Mouse (Mus musculus) right cerebral cortex, postnatal 36 days (tissue): ENCODE measurements around the gene Prune2.

Source experiments
- DNase-seq, 2 experiments: peaks; one replicate each; pipeline ENCODE4 v3.0.0; 2022; ENCODE audit warnings: low spot score in 2 of 2, mixed read lengths in 1 of 2

Gene Prune2

DNA sequence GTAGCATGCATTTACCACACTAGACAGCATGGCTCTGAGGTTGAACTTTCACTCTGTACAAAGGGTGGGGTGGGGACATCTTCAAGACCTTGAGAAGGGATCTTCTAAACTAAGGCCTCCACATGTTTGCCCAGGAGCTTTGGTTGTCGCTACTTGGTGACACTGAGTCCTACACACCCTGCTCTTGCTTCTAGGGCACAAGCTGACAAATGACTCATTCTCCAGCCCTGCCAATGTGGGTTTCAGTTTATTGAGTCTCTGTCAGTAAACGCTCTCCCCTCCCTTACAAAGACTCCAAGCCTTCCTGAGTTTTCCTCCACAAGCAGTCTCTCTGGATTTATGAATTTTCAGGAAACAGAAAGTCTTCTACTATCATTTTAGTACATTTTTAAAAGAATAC is 307.3 kb downstream of the Prune2 start:
- DNase-seq: no peak

DNA sequence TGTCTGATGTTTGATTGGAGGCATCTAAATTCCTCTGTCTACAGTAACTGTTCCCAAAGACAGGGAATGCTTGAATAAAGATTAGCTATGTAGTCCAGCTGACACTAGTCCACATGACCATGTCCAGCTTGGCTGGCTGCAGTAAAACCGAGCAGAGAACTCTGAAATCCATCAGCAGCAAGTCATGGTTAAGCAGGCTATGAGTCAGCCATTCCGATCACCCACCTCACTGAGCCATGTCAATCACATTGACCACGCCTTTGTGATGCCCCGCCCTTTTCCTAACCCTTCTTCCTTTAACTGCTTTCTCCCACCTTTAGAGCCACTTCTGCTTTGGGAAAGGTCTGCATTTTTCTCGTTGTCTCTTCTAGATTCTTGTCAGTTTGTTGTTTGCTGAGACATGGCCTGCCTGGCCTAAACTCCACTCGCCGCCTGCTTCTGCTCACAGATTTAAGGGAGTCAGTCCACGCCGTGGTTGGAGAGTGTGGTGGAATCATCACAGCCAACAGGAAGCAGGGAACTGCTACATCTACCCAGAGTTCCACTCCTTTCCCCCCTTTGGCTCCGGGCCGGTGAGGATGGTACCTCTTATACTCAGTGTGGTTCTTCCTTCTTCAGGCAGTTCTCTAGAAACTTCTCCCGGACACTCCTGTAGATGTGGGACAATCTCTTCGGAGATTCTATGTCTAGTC is 307.9 kb downstream of the Prune2 start:
- DNase-seq: no peak

DNA sequence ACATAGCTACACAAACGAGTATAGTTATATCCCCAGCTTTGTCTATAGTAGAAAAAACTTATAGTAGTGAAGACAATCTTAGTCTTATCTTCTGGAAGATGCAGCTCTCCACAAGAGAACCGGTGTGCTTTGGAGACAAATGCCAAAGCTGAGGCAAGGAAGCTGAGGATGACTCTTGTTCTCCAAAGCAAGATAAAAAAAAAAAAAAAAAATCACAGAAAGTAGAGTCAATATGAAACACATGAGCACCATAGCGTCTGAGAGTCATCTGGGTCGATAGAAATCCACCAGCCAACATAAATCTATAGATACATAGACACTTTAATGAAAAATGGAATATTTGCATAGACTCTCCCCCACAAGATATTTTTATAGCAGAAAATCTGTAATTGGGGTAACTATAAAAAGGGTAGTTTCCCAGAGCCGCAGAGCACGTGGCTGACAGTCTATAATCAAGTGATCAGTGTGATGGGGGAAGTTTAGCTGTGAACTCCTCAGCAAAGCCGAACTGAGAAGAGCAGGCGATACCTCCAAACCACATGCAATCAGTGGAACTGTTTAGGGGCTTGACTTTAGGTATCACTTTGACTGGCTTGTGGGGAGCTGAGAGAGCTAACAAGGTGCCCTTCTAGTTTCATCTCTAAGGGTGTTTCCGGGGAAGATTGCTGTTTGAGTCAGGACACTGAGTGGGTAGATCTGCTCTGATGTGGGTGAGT is 308.7 kb downstream of the Prune2 start:
- no peak for DNase-seq

DNA sequence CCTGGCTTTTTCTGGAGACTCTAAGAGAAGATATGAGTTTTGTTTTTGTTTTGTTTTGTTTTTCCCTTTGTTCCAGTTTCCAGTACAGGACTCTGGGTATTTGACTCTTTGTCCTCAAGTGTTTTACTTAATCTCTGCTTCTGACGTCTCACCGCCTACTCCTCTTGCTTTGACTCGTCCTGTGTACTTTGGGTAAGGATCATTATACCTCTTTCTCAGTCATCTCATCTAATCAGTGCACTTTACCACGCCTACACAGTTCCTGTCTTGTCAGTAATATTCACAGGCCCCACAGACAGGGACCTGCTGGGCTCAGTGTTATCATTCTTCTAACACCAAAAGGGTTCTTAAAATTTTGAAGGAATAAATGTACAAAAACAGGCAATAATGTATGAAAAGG is 312.8 kb downstream of the Prune2 start:
- no peak for DNase-seq

DNA sequence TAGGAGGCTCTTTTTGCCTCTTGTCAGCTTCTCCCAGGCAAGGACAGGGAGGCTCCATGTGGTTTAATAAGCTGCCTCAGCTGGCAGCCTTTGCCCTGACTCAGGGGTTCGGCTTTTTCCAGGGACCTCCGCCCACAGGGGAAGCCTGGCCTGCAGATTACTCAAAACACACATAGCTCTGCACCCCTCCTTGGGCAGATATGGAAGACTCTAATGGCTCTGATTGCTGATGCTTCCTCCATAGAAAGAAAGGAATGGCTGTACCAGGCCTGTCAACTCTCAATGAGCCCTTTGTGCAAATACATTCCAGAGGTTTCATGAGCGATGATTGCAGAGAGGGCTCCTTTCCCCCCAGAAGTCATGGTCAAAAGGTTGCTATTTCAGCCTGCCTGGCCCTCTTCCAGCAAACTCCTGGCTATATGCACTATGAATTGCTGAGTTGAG is 315.3 kb downstream of the Prune2 start:
- no peak for DNase-seq

DNA sequence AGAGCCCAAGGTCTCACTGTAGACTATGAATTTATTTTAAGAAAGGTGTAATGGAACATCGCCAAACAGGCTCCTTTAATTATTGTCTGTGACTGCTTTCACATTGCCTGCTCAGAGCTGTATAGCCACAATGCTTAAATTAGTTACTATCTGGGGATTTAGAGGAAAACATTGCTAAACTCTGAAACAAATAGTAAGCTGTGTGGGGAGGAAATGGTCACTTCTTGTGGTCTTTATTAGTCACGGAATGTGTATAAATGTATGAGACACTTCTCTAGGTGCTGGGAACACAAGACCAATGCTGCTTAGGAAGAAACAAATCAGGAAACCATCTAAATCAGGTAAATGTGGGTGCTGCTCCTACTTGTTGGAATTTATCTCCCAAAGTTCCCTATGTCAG is 317.1 kb downstream of the Prune2 start:
- DNase-seq: no peak
